Mouse (Mus musculus) inflammation-experienced regulatory T-cells, adult 6 months (primary cell): ENCODE results near the gene Scamp3. TPM values are rescaled to one million over a fixed set of nuclear protein-coding genes. Genes with fewer than 3 reads are reported as not detected.

Experiments
- ATAC-seq: one replicate; pipeline ENCODE4 v1.8.0; 2017
- polyA plus RNA-seq, 3 experiments: library from polyadenylated mRNA; unstranded; fragments of 100-300 nt; shearing (Covaris generic); gene quantifications; one replicate each; pipeline ENCODE4 v1.2.1; 2017

Gene Scamp3
- polyA plus RNA-seq, 3 experiments from 2014 or later: 168 to 216 (median 185) TPM

- peak; percentile 51 for ATAC-seq
These were observed 50.3 kb downstream of the Scamp3 start for GRCm38 (mm10) chr3:89227307-89228179.

GRCm38 (mm10) chr3:89228180-89228549 is 50.9 kb downstream of the Scamp3 start:
- peak; percentile 51 for ATAC-seq

GRCm38 (mm10) chr3:89228836-89229235 is 51.6 kb downstream of the Scamp3 start, which contains the start of gene Muc1:
Gene Muc1, plus strand, starts transcription at chr3:89229057.
- ATAC-seq: no peak

GRCm38 (mm10) chr3:89229276-89229675 is 52.0 kb downstream of the Scamp3 start:
- ATAC-seq: no peak

- no peak for ATAC-seq
These were observed 53.3 kb downstream of the Scamp3 start for GRCm38 (mm10) chr3:89230561-89230960.

- peak; percentile 64 for ATAC-seq
These were observed 54.1 kb downstream of the Scamp3 start for GRCm38 (mm10) chr3:89231345-89231744.

- ATAC-seq: no peak
These were observed 54.6 kb downstream of the Scamp3 start for GRCm38 (mm10) chr3:89231772-89232275.

Other genes starting within 250 kb of the Scamp3 start
- 10 to 100 TPM; 22.7 to 59.3 (median 41.7) TPM for gene Ash1l, start 226.9 kb upstream of the Scamp3 start, polyA plus RNA-seq
- gene Dap3, start 226.3 kb upstream of the Scamp3 start, polyA plus RNA-seq: 100 to 1,000 TPM; 104 to 154 (median 141) TPM
- gene Rusc1, start 84.2 kb upstream of the Scamp3 start, polyA plus RNA-seq: 10 to 100 TPM; 57.4 to 78.0 (median 68.9) TPM
- not detected for gene Gm43738, start 76.4 kb upstream of the Scamp3 start, polyA plus RNA-seq
- 10 to 100 TPM; 46.3 to 92.3 (median 78.1) TPM for gene Fdps, start 75.5 kb upstream of the Scamp3 start, polyA plus RNA-seq
- gene Pklr, start 41.3 kb upstream of the Scamp3 start, polyA plus RNA-seq: not detected
- 1 to 10 TPM in 2 of 3 experiments, not detected in 1; 1.3 TPM for gene Hcn3, start 17.3 kb upstream of the Scamp3 start, polyA plus RNA-seq
- 10 to 100 TPM; 12.5 to 29.0 (median 24.7) TPM for gene Clk2, start 12.7 kb upstream of the Scamp3 start, polyA plus RNA-seq
- gene Fam189b, start 5.7 kb downstream of the Scamp3 start, polyA plus RNA-seq: 100 to 1,000 TPM; 132 to 223 (median 213) TPM
- 10 to 100 TPM; 63.7 to 86.1 (median 85.1) TPM for gene Gba, start 25.5 kb downstream of the Scamp3 start, polyA plus RNA-seq
- 1 to 10 TPM in 2 of 3 experiments, under 1 TPM in 1; 0.48 to 3.3 (median 2.7) TPM for gene Thbs3, start 37.7 kb downstream of the Scamp3 start, polyA plus RNA-seq
- 100 to 1,000 TPM in 1 of 3 experiments, 10 to 100 TPM in 2; 77.7 to 112 (median 94.3) TPM for gene Mtx1, start 49.6 kb downstream of the Scamp3 start, polyA plus RNA-seq
- gene Muc1, start 51.6 kb downstream of the Scamp3 start, polyA plus RNA-seq: 1 to 10 TPM; 1.6 to 2.5 (median 1.8) TPM
- gene Krtcap2, start 68.5 kb downstream of the Scamp3 start, polyA plus RNA-seq: 100 to 1,000 TPM; 271 to 458 (median 303) TPM
- 1 to 10 TPM; 2.6 to 5.5 (median 3.4) TPM for gene Trim46, start 68.8 kb downstream of the Scamp3 start, polyA plus RNA-seq
- gene Dpm3, start 81.9 kb downstream of the Scamp3 start, polyA plus RNA-seq: 100 to 1,000 TPM; 115 to 155 (median 137) TPM
- 100 to 1,000 TPM; 152 to 315 (median 248) TPM for gene Slc50a1, start 93.1 kb downstream of the Scamp3 start, polyA plus RNA-seq
- not detected for gene Efna1, start 103.7 kb downstream of the Scamp3 start, polyA plus RNA-seq
- gene Efna3, start 145.5 kb downstream of the Scamp3 start, polyA plus RNA-seq: not detected
- under 1 TPM in 2 of 3 experiments, not detected in 1; 0.49 to 0.59 TPM for gene Efna4, start 160.6 kb downstream of the Scamp3 start, polyA plus RNA-seq
- 10 to 100 TPM in 2 of 3 experiments, 1 to 10 TPM in 1; 6.8 to 11.1 (median 10.8) TPM for gene Adam15, start 172.5 kb downstream of the Scamp3 start, polyA plus RNA-seq
- gene Dcst2, start 184.5 kb downstream of the Scamp3 start, polyA plus RNA-seq: under 1 TPM in 2 of 3 experiments, not detected in 1; 0.20 to 0.54 TPM
- under 1 TPM; 0.40 to 0.88 (median 0.71) TPM for gene Dcst1, start 187.8 kb downstream of the Scamp3 start, polyA plus RNA-seq
- gene Zbtb7b, start 217.3 kb downstream of the Scamp3 start, polyA plus RNA-seq: 10 to 100 TPM; 11.1 to 16.2 (median 11.4) TPM
- under 1 TPM in 1 of 3 experiments, not detected in 2; 0.38 TPM for gene Lenep, start 225.3 kb downstream of the Scamp3 start, polyA plus RNA-seq
- gene Flad1, start 234.4 kb downstream of the Scamp3 start, polyA plus RNA-seq: 10 to 100 TPM; 43.1 to 63.7 (median 57.5) TPM
- 100 to 1,000 TPM in 1 of 3 experiments, 10 to 100 TPM in 2; 23.3 to 176 (median 34.8) TPM for gene Cks1b, start 240.9 kb downstream of the Scamp3 start, polyA plus RNA-seq
- 10 to 100 TPM; 31.2 to 34.1 (median 33.7) TPM for gene Shc1, start 241.0 kb downstream of the Scamp3 start, polyA plus RNA-seq